Mouse (Mus musculus): ENCODE data around the gene Nfasc. TPM values are rescaled to one million over a fixed set of nuclear protein-coding genes. Genes with fewer than 3 reads are reported as not detected.

Gene Nfasc
- polyA plus RNA-seq, 1 experiment from 2014 or later, result 0.68 TPM

DNA sequence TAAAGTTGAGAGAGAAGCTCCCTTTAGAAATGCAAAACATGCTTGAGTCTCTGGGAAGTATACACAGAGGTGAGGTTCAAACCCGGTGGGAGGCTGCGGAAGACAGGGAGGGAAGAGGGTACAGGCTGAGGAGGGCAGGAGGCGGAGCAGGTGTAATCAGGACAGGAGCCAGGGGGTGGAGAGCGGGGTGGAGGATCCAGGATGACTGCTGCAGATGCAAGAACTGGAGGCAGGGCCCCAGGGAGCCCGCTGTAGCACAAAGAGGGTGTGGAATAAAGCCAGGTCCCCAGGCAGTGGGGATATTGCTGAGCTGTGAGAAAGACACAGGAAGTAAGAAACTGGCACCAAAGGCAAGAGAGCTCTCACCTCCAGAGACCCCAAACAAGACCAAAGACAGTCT lies 38.1 kb downstream of the Nfasc start:
- no peak overlapping the region for H3K4me3 ChIP-seq (ENCODE audit: control insufficient read depth in 1 of 2, insufficient read depth in 1 of 2, low read depth in 1 of 2, low read length in 2 of 2)
- peaks cover 0 to 3% of the 10 kb centered on the region in 2 experiments; a peak in 1 of 4 replicates for H3K4me1 ChIP-seq (ENCODE audit: control insufficient read depth in 2 of 2, insufficient read depth in 2 of 2, low read length in 2 of 2)
- no peaks in the 10 kb centered on the region for H3K9me3 ChIP-seq (ENCODE audit: control insufficient read depth, low read length)
- WGBS, result 18% methylated on average over 5 of the region's 5 CpGs
- peaks cover 5% of the 10 kb centered on the region; the same call in 1 of the 2 replicates for H3K27me3 ChIP-seq (ENCODE audit: control insufficient read depth, insufficient read depth, low read length)
- no peak for ATAC-seq (ENCODE audit: insufficient number of reproducible peaks, insufficient read depth, low FRiP score, low read depth)
- H3K27ac ChIP-seq (replicated peaks in 1 of 2; ENCODE audit: control insufficient read depth in 1 of 2, insufficient read depth in 1 of 2, low read depth in 2 of 2, low read length in 2 of 2), result no peak overlapping the region
- H3K36me3 ChIP-seq (ENCODE audit: control insufficient read depth, insufficient read depth, low read length), result no peaks in the 10 kb centered on the region
- H3K9ac ChIP-seq (ENCODE audit: low read length), result no peak overlapping the region
- no peak overlapping the region for H3K4me2 ChIP-seq (ENCODE audit: low read length)

DNA sequence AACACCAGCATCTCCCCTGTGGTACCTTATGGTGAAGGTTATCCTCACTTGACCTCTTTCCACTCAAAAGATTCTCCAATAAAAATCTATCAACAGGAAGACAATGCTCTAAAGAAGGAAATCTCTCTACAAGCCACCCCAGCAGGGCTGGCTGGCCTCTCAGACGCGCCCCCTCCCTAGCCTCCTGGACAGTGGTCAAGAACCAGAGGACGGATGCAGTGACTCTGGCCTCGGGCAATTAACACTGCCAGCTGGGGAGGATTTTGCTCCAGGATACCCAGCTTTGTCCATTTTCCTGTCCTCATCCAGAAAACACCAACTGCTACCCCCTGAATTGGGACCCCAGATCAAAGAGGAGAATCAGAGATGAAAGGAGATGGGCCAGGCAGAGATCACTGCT lies 44.7 kb downstream of the Nfasc start:
- no peak for ATAC-seq (ENCODE audit: insufficient number of reproducible peaks, insufficient read depth, low FRiP score, low read depth)
- Histone ChIP-seq H3K4me1 (ENCODE audit: control insufficient read depth in 2 of 2, insufficient read depth in 2 of 2, low read length in 2 of 2) (no peaks in the 10 kb centered on the region), H3K36me3 (ENCODE audit: control insufficient read depth, insufficient read depth, low read length) (no peaks in the 10 kb centered on the region), H3K4me3 (ENCODE audit: control insufficient read depth in 1 of 2, insufficient read depth in 1 of 2, low read depth in 1 of 2, low read length in 2 of 2) (no peak overlapping the region), H3K27ac (replicated peaks in 1 of 2; ENCODE audit: control insufficient read depth in 1 of 2, insufficient read depth in 1 of 2, low read depth in 2 of 2, low read length in 2 of 2) (no peak overlapping the region), H3K27me3 (ENCODE audit: control insufficient read depth, insufficient read depth, low read length) (no peaks in the 10 kb centered on the region), H3K9ac (ENCODE audit: low read length) (no peak overlapping the region), H3K9me3 (ENCODE audit: control insufficient read depth, low read length) (no peaks in the 10 kb centered on the region), H3K4me2 (ENCODE audit: low read length) (no peak overlapping the region)
- 69% methylated on average over 4 of the region's 4 CpGs for WGBS

DNA sequence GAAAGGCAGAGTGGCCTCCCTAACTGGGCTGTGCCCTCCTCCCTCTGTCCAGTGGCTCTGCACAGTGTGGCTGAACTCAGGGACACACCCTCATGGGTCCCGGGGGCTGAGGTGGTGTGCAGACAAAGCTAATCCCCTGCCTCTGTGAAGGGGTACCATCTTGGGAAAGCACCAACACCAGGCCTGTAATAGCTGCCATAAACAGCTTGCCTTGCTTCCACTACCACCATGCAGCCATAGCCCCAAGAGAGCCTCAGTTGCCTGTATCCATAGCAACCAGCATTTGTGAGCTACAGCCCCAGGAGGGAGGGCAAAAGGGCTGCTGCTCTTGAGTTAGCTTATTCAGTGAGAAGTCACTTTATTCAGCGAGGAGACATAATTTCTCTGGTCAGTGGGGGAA lies 45.4 kb downstream of the Nfasc start:
- no peaks in the 10 kb centered on the region for H3K4me1 ChIP-seq (ENCODE audit: control insufficient read depth in 2 of 2, insufficient read depth in 2 of 2, low read length in 2 of 2)
- no peaks in the 10 kb centered on the region for H3K9me3 ChIP-seq (ENCODE audit: control insufficient read depth, low read length)
- no peak overlapping the region for H3K9ac ChIP-seq (ENCODE audit: low read length)
- no peak overlapping the region for H3K4me2 ChIP-seq (ENCODE audit: low read length)
- ATAC-seq (ENCODE audit: insufficient number of reproducible peaks, insufficient read depth, low FRiP score, low read depth), result no peak
- WGBS, result 39% methylated on average over 2 of the region's 2 CpGs
- H3K27me3 ChIP-seq (ENCODE audit: control insufficient read depth, insufficient read depth, low read length), result no peaks in the 10 kb centered on the region
- H3K36me3 ChIP-seq (ENCODE audit: control insufficient read depth, insufficient read depth, low read length), result no peaks in the 10 kb centered on the region
- H3K4me3 ChIP-seq (ENCODE audit: control insufficient read depth in 1 of 2, insufficient read depth in 1 of 2, low read depth in 1 of 2, low read length in 2 of 2), result no peak overlapping the region
- no peak overlapping the region for H3K27ac ChIP-seq (replicated peaks in 1 of 2; ENCODE audit: control insufficient read depth in 1 of 2, insufficient read depth in 1 of 2, low read depth in 2 of 2, low read length in 2 of 2)

DNA sequence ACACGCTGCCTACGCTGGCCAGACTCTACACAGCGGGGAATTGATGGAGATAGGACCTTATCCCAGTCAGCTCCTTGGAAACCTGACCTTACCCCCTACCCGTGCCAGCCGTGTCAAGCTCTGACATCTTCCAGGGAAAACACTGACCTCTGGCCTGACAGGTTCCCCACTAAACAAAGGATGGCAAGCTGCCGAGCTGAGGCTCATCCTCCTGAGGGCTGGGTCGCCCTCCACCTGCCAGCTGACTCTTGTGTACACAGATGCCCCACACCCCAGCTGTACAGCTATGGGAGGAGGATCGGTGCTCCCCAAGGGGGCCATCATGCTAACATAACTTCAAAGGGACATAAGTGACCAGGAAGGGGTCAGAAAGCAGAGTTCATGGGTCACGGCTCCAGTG lies 47.6 kb downstream of the Nfasc start:
- no peak for ATAC-seq (ENCODE audit: insufficient number of reproducible peaks, insufficient read depth, low FRiP score, low read depth)
- Histone ChIP-seq H3K9ac (ENCODE audit: low read length) (no peak overlapping the region), H3K27me3 (ENCODE audit: control insufficient read depth, insufficient read depth, low read length) (no peaks in the 10 kb centered on the region), H3K27ac (replicated peaks in 1 of 2; ENCODE audit: control insufficient read depth in 1 of 2, insufficient read depth in 1 of 2, low read depth in 2 of 2, low read length in 2 of 2) (no peak overlapping the region), H3K36me3 (ENCODE audit: control insufficient read depth, insufficient read depth, low read length) (no peaks in the 10 kb centered on the region), H3K9me3 (ENCODE audit: control insufficient read depth, low read length) (no peaks in the 10 kb centered on the region), H3K4me1 (ENCODE audit: control insufficient read depth in 2 of 2, insufficient read depth in 2 of 2, low read length in 2 of 2) (no peaks in the 10 kb centered on the region), H3K4me2 (ENCODE audit: low read length) (no peak overlapping the region), H3K4me3 (ENCODE audit: control insufficient read depth in 1 of 2, insufficient read depth in 1 of 2, low read depth in 1 of 2, low read length in 2 of 2) (no peak overlapping the region)
- WGBS, result 38% methylated on average over 9 of the region's 9 CpGs

DNA sequence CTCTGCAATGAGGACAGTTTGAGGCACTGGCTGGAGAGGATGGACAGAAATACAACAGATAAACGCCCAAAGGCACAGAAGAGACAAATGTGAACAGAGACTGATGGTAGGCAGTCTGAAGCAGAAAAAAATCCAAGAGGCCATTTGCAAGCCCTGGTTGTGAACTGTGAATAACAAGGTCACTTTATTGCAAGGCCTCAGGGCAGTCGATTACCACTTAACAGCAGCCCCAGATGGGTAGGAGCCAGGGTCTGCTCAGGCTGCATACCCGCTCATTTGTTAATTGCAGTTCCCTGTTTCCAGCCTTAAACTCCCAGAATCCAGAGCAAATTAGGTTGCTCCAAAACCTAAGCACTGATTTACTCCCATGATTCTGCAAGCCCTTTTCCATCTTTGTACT lies 52.4 kb downstream of the Nfasc start:
- H3K4me3 ChIP-seq (ENCODE audit: control insufficient read depth in 1 of 2, insufficient read depth in 1 of 2, low read depth in 1 of 2, low read length in 2 of 2), result no peak overlapping the region
- 70% methylated on average over 3 of the region's 3 CpGs for WGBS

DNA sequence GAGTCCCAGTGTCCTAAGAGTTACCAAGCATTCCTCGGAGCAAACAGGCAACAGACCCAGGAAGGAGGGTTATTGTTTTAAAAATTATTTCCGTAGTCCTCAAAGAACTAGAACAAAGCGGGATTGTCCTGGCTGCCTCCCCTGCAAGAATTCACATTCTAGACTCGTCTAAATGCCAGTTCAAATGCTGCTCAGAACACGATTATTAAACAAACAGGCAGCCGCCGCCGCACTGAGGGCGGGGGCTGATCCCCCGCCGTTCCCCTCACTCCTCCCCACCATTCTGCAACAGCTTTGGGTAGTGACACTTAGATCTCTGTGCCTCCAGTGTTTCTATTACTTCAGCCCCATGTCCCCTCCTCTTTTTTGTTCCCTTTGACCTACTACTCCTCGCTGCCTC lies 62.7 kb downstream of the Nfasc start:
- no peaks in the 10 kb centered on the region for H3K27me3 ChIP-seq (ENCODE audit: control insufficient read depth, insufficient read depth, low read length)
- H3K36me3 ChIP-seq (ENCODE audit: control insufficient read depth, insufficient read depth, low read length), result no peaks in the 10 kb centered on the region
- no peaks in the 10 kb centered on the region for H3K9me3 ChIP-seq (ENCODE audit: control insufficient read depth, low read length)
- WGBS, result 78% methylated on average over 12 of the region's 12 CpGs
- no peaks in the 10 kb centered on the region for H3K4me1 ChIP-seq (ENCODE audit: control insufficient read depth in 2 of 2, insufficient read depth in 2 of 2, low read length in 2 of 2)
- no peak overlapping the region for H3K4me3 ChIP-seq (ENCODE audit: control insufficient read depth in 1 of 2, insufficient read depth in 1 of 2, low read depth in 1 of 2, low read length in 2 of 2)
- no peak overlapping the region for H3K4me2 ChIP-seq (ENCODE audit: low read length)
- no peak overlapping the region for H3K27ac ChIP-seq (replicated peaks in 1 of 2; ENCODE audit: control insufficient read depth in 1 of 2, insufficient read depth in 1 of 2, low read depth in 2 of 2, low read length in 2 of 2)
- no peak overlapping the region for H3K9ac ChIP-seq (ENCODE audit: low read length)
- ATAC-seq (ENCODE audit: insufficient number of reproducible peaks, insufficient read depth, low FRiP score, low read depth), result no peak

More for the DNA sequence above, 52.4 kb downstream of the Nfasc start:
- Histone ChIP-seq H3K4me2 (ENCODE audit: low read length) (no peak overlapping the region), H3K36me3 (ENCODE audit: control insufficient read depth, insufficient read depth, low read length) (no peaks in the 10 kb centered on the region), H3K27me3 (ENCODE audit: control insufficient read depth, insufficient read depth, low read length) (no peaks in the 10 kb centered on the region), H3K27ac (replicated peaks in 1 of 2; ENCODE audit: control insufficient read depth in 1 of 2, insufficient read depth in 1 of 2, low read depth in 2 of 2, low read length in 2 of 2) (no peak overlapping the region), H3K9me3 (ENCODE audit: control insufficient read depth, low read length) (no peaks in the 10 kb centered on the region), H3K9ac (ENCODE audit: low read length) (no peak overlapping the region), H3K4me1 (ENCODE audit: control insufficient read depth in 2 of 2, insufficient read depth in 2 of 2, low read length in 2 of 2) (no peaks in the 10 kb centered on the region)
- ATAC-seq (ENCODE audit: insufficient number of reproducible peaks, insufficient read depth, low FRiP score, low read depth), result no peak

DNA sequence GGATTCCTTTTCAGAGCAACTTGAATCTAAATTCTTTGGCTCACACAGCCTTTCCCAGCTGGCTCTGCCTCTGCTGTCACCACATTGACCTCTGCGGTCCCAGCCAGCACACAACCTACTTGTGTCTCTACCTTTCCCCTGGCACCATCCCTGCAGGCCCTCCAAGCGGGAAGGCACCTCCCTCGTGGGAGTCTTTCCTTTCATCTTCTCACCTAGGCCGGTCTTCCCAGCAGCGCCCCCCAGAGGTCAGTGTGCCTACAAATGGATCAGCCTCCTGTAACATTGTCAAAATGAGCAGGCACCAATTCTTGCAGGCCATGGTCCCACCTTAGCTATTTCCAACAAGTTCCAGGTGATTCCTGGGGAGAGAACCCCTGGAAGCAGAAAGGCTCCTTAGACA lies 63.5 kb downstream of the Nfasc start:
- Histone ChIP-seq H3K4me3 (ENCODE audit: control insufficient read depth in 1 of 2, insufficient read depth in 1 of 2, low read depth in 1 of 2, low read length in 2 of 2) (no peak overlapping the region), H3K36me3 (ENCODE audit: control insufficient read depth, insufficient read depth, low read length) (no peaks in the 10 kb centered on the region), H3K9me3 (ENCODE audit: control insufficient read depth, low read length) (no peaks in the 10 kb centered on the region), H3K9ac (ENCODE audit: low read length) (no peak overlapping the region), H3K4me1 (ENCODE audit: control insufficient read depth in 2 of 2, insufficient read depth in 2 of 2, low read length in 2 of 2) (no peaks in the 10 kb centered on the region), H3K27me3 (ENCODE audit: control insufficient read depth, insufficient read depth, low read length) (no peaks in the 10 kb centered on the region), H3K27ac (replicated peaks in 1 of 2; ENCODE audit: control insufficient read depth in 1 of 2, insufficient read depth in 1 of 2, low read depth in 2 of 2, low read length in 2 of 2) (no peak overlapping the region), H3K4me2 (ENCODE audit: low read length) (no peak overlapping the region)
- 39% methylated on average over 5 of the region's 5 CpGs for WGBS
- no peak for ATAC-seq (ENCODE audit: insufficient number of reproducible peaks, insufficient read depth, low FRiP score, low read depth)

DNA sequence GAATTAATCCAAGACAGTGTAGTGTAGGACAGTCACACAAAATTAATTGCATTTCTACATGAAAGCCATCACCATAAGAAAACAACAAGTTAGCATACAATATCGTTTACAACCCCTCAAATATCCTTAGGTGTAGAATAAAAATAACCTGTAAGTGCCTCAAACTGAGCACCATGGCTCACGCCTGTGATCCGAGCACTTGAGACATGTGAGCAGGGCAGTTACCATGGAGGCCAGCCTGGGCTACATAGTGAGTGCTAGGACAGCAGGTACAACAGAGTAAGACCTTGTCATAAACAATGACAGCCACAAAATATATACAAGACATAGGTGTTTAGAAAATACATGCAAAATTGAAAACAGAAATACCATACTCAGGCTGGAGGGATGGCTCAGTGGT lies 68.9 kb downstream of the Nfasc start:
- WGBS, result 85% methylated on average over 3 of the region's 3 CpGs
- H3K4me2 ChIP-seq (ENCODE audit: low read length), result no peak overlapping the region
- H3K9ac ChIP-seq (ENCODE audit: low read length), result no peak overlapping the region
- no peaks in the 10 kb centered on the region for H3K4me1 ChIP-seq (ENCODE audit: control insufficient read depth in 2 of 2, insufficient read depth in 2 of 2, low read length in 2 of 2)
- 0 out of 2 replicates have a peak, but pooled peaks cover under 1% of the 10 kb centered on the region for H3K27me3 ChIP-seq (ENCODE audit: control insufficient read depth, insufficient read depth, low read length)
- H3K27ac ChIP-seq (replicated peaks in 1 of 2; ENCODE audit: control insufficient read depth in 1 of 2, insufficient read depth in 1 of 2, low read depth in 2 of 2, low read length in 2 of 2), result no peak overlapping the region
- no peaks in the 10 kb centered on the region for H3K9me3 ChIP-seq (ENCODE audit: control insufficient read depth, low read length)
- no peaks in the 10 kb centered on the region for H3K36me3 ChIP-seq (ENCODE audit: control insufficient read depth, insufficient read depth, low read length)
- H3K4me3 ChIP-seq (ENCODE audit: control insufficient read depth in 1 of 2, insufficient read depth in 1 of 2, low read depth in 1 of 2, low read length in 2 of 2), result no peak overlapping the region
- ATAC-seq (ENCODE audit: insufficient number of reproducible peaks, insufficient read depth, low FRiP score, low read depth), result no peak
